Mouse (Mus musculus): ENCODE data around the gene Gli2.

Gli2 gene

GRCm38 (mm10) chr1:118789468-118789867 is 264.0 kb downstream of the Gli2 start:
- DNase-seq, result no peak

GRCm38 (mm10) chr1:118788813-118789212 is 264.6 kb downstream of the Gli2 start:
- no peak for DNase-seq

GRCm38 (mm10) chr1:118787486-118787885 is 265.9 kb downstream of the Gli2 start:
- DNase-seq, result no peak

All from lung, postnatal 10 days (tissue).